Mouse (Mus musculus): ENCODE results near the gene Ropn1. TPM values are rescaled to one million over a fixed set of nuclear protein-coding genes. Genes with fewer than 3 reads are reported as not detected.

Ropn1 gene
- polyA plus RNA-seq (2015; fragmentation: Nextera tagmentation; extraction: Ambion mirVana), result not detected in 2 replicates

- H3K4me3 ChIP-seq (replicated peaks), result no peak within 1 kb of the TSS
- H3K4me2 ChIP-seq, result no peak within 1 kb of the TSS
- H3K27me3 ChIP-seq (replicated peaks), result no peaks in the 10 kb centered on the region
- ATAC-seq (ENCODE audit: low FRiP score), result no peak
- no peaks in the 10 kb centered on the region for H3K9me3 ChIP-seq (replicated peaks)
- no peak within 1 kb of the TSS for H3K27ac ChIP-seq (replicated peaks)
- 72% methylated on average over 7 of the region's 7 CpGs for WGBS
- H3K4me1 ChIP-seq, result no peaks in the 10 kb centered on the region
- no peak within 1 kb of the TSS for H3K9ac ChIP-seq (replicated peaks)
- no peaks in the 10 kb centered on the region for H3K36me3 ChIP-seq
Observed at GRCm38 (mm10) chr16:34649621-34650020, at the start of gene Ropn1. TSS of gene Ropn1 (plus strand) at chr16:34649921.

GRCm38 (mm10) chr16:34601954-34602353 is 47.8 kb upstream of the Ropn1 start:
- Histone ChIP-seq H3K4me1 (no peaks in the 10 kb centered on the region), H3K9ac (replicated peaks) (no peak overlapping the region), H3K27ac (replicated peaks) (no peak overlapping the region), H3K9me3 (replicated peaks) (peaks cover 7% of the 10 kb centered on the region; the same call in 1 of the 2 replicates), H3K27me3 (replicated peaks) (no peaks in the 10 kb centered on the region), H3K36me3 (no peaks in the 10 kb centered on the region), H3K4me2 (no peak overlapping the region), H3K4me3 (replicated peaks) (no peak overlapping the region)
- ATAC-seq (ENCODE audit: low FRiP score), result no peak
- 64% methylated on average over 4 of the region's 4 CpGs for WGBS

- Histone ChIP-seq H3K4me3 (replicated peaks) (no peak overlapping the region), H3K9me3 (replicated peaks) (peaks cover 7% of the 10 kb centered on the region; the same call in 1 of the 2 replicates), H3K27me3 (replicated peaks) (no peaks in the 10 kb centered on the region), H3K4me1 (no peaks in the 10 kb centered on the region), H3K36me3 (no peaks in the 10 kb centered on the region), H3K27ac (replicated peaks) (no peak overlapping the region), H3K9ac (replicated peaks) (no peak overlapping the region), H3K4me2 (no peak overlapping the region)
- ATAC-seq (ENCODE audit: low FRiP score), result no peak
- 71% methylated on average over 4 of the region's 4 CpGs for WGBS
Observed at GRCm38 (mm10) chr16:34603076-34603475, 46.6 kb upstream of the Ropn1 start.

- 66% methylated on average over 6 of the region's 6 CpGs for WGBS
- ATAC-seq (ENCODE audit: low FRiP score), result no peak
Observed at GRCm38 (mm10) chr16:34603854-34604253, 45.9 kb upstream of the Ropn1 start.

GRCm38 (mm10) chr16:34605679-34606078 is 44.0 kb upstream of the Ropn1 start:
- Histone ChIP-seq H3K9me3 (replicated peaks) (no peaks in the 10 kb centered on the region), H3K4me3 (replicated peaks) (no peak overlapping the region), H3K9ac (replicated peaks) (no peak overlapping the region), H3K4me2 (no peak overlapping the region), H3K36me3 (no peaks in the 10 kb centered on the region), H3K27ac (replicated peaks) (no peak overlapping the region), H3K4me1 (no peaks in the 10 kb centered on the region), H3K27me3 (replicated peaks) (no peaks in the 10 kb centered on the region)
- ATAC-seq (ENCODE audit: low FRiP score), result no peak
- 34% methylated on average over 3 of the region's 3 CpGs for WGBS

More at GRCm38 (mm10) chr16:34603854-34604253, 45.9 kb upstream of the Ropn1 start:
- Histone ChIP-seq H3K4me2 (no peak overlapping the region), H3K4me3 (replicated peaks) (no peak overlapping the region), H3K27ac (replicated peaks) (no peak overlapping the region), H3K9ac (replicated peaks) (no peak overlapping the region), H3K4me1 (no peaks in the 10 kb centered on the region), H3K36me3 (no peaks in the 10 kb centered on the region), H3K27me3 (replicated peaks) (no peaks in the 10 kb centered on the region), H3K9me3 (replicated peaks) (peaks cover 7% of the 10 kb centered on the region; the same call in 1 of the 2 replicates)

- H3K36me3 ChIP-seq, result no peaks in the 10 kb centered on the region
- no peak for ATAC-seq (ENCODE audit: low FRiP score)
- no peak overlapping the region for H3K4me2 ChIP-seq
- H3K9me3 ChIP-seq (replicated peaks), result no peaks in the 10 kb centered on the region
- WGBS, result 78% methylated on average over 1 of the region's 1 CpGs
- no peak overlapping the region for H3K9ac ChIP-seq (replicated peaks)
- H3K27me3 ChIP-seq (replicated peaks), result no peaks in the 10 kb centered on the region
- no peaks in the 10 kb centered on the region for H3K4me1 ChIP-seq
- no peak overlapping the region for H3K27ac ChIP-seq (replicated peaks)
- no peak overlapping the region for H3K4me3 ChIP-seq (replicated peaks)
Observed at GRCm38 (mm10) chr16:34610137-34610536, 39.6 kb upstream of the Ropn1 start.

GRCm38 (mm10) chr16:34614021-34614420 is 35.7 kb upstream of the Ropn1 start:
- no peak overlapping the region for H3K4me3 ChIP-seq (replicated peaks)
- H3K36me3 ChIP-seq, result no peaks in the 10 kb centered on the region
- no peak overlapping the region for H3K4me2 ChIP-seq
- H3K27ac ChIP-seq (replicated peaks), result no peak overlapping the region
- 78% methylated on average over 2 of the region's 2 CpGs for WGBS
- ATAC-seq (ENCODE audit: low FRiP score), result no peak
- H3K27me3 ChIP-seq (replicated peaks), result no peaks in the 10 kb centered on the region
- H3K9ac ChIP-seq (replicated peaks), result no peak overlapping the region
- H3K4me1 ChIP-seq, result no peaks in the 10 kb centered on the region
- H3K9me3 ChIP-seq (replicated peaks), result no peaks in the 10 kb centered on the region

GRCm38 (mm10) chr16:34627591-34627990 is 22.1 kb upstream of the Ropn1 start:
- no peak overlapping the region for H3K4me2 ChIP-seq
- no peaks in the 10 kb centered on the region for H3K36me3 ChIP-seq
- ATAC-seq (ENCODE audit: low FRiP score), result no peak
- 43% methylated on average over 2 of the region's 2 CpGs for WGBS
- H3K4me3 ChIP-seq (replicated peaks), result no peak overlapping the region
- H3K9me3 ChIP-seq (replicated peaks), result no peaks in the 10 kb centered on the region
- H3K9ac ChIP-seq (replicated peaks), result no peak overlapping the region
- no peak overlapping the region for H3K27ac ChIP-seq (replicated peaks)
- H3K27me3 ChIP-seq (replicated peaks), result no peaks in the 10 kb centered on the region
- H3K4me1 ChIP-seq, result no peaks in the 10 kb centered on the region

GRCm38 (mm10) chr16:34628397-34628796 is 21.3 kb upstream of the Ropn1 start:
- Histone ChIP-seq H3K27ac (replicated peaks) (no peak overlapping the region), H3K27me3 (replicated peaks) (no peaks in the 10 kb centered on the region), H3K9ac (replicated peaks) (no peak overlapping the region), H3K4me1 (no peaks in the 10 kb centered on the region), H3K36me3 (no peaks in the 10 kb centered on the region), H3K4me2 (no peak overlapping the region), H3K9me3 (replicated peaks) (no peaks in the 10 kb centered on the region), H3K4me3 (replicated peaks) (no peak overlapping the region)
- 84% methylated on average over 4 of the region's 4 CpGs for WGBS
- ATAC-seq (ENCODE audit: low FRiP score), result no peak

GRCm38 (mm10) chr16:34635557-34635956 is 14.2 kb upstream of the Ropn1 start:
- no peaks in the 10 kb centered on the region for H3K4me1 ChIP-seq
- no peaks in the 10 kb centered on the region for H3K9me3 ChIP-seq (replicated peaks)
- ATAC-seq (ENCODE audit: low FRiP score), result no peak
- no peak overlapping the region for H3K4me2 ChIP-seq
- H3K4me3 ChIP-seq (replicated peaks), result no peak overlapping the region
- no peak overlapping the region for H3K27ac ChIP-seq (replicated peaks)
- H3K36me3 ChIP-seq, result no peaks in the 10 kb centered on the region
- H3K27me3 ChIP-seq (replicated peaks), result no peaks in the 10 kb centered on the region
- 71% methylated on average over 3 of the region's 3 CpGs for WGBS
- H3K9ac ChIP-seq (replicated peaks), result no peak overlapping the region

- H3K27ac ChIP-seq (replicated peaks), result no peak overlapping the region
- no peaks in the 10 kb centered on the region for H3K4me1 ChIP-seq
- H3K36me3 ChIP-seq, result no peaks in the 10 kb centered on the region
- no peaks in the 10 kb centered on the region for H3K9me3 ChIP-seq (replicated peaks)
- no peak overlapping the region for H3K9ac ChIP-seq (replicated peaks)
- ATAC-seq (ENCODE audit: low FRiP score), result no peak
- H3K27me3 ChIP-seq (replicated peaks), result no peaks in the 10 kb centered on the region
- 79% methylated on average over 8 of the region's 8 CpGs for WGBS
- H3K4me3 ChIP-seq (replicated peaks), result no peak overlapping the region
- no peak overlapping the region for H3K4me2 ChIP-seq
Observed at GRCm38 (mm10) chr16:34643511-34644259, 6.0 kb upstream of the Ropn1 start.

GRCm38 (mm10) chr16:34653023-34653422 is 3.3 kb downstream of the Ropn1 start:
- Histone ChIP-seq H3K4me3 (replicated peaks) (no peak overlapping the region), H3K27me3 (replicated peaks) (no peaks in the 10 kb centered on the region), H3K36me3 (no peaks in the 10 kb centered on the region), H3K4me2 (no peak overlapping the region), H3K27ac (replicated peaks) (no peak overlapping the region), H3K9me3 (replicated peaks) (no peaks in the 10 kb centered on the region), H3K4me1 (peaks cover 5% of the 10 kb centered on the region), H3K9ac (replicated peaks) (no peak overlapping the region)
- ATAC-seq (ENCODE audit: low FRiP score), result no peak
- WGBS, result 92% methylated on average over 5 of the region's 5 CpGs
